Mouse (Mus musculus): ENCODE data around the gene Izumo4. TPM values are rescaled to one million over a fixed set of nuclear protein-coding genes. Genes with fewer than 3 reads are reported as not detected.
A peak's percentile ranks its signal among the peaks of the same experiment; 100 is the strongest.

Izumo4 gene
- polyA plus RNA-seq, 1 experiment from 2014 or later = 12.2 TPM

DNA sequence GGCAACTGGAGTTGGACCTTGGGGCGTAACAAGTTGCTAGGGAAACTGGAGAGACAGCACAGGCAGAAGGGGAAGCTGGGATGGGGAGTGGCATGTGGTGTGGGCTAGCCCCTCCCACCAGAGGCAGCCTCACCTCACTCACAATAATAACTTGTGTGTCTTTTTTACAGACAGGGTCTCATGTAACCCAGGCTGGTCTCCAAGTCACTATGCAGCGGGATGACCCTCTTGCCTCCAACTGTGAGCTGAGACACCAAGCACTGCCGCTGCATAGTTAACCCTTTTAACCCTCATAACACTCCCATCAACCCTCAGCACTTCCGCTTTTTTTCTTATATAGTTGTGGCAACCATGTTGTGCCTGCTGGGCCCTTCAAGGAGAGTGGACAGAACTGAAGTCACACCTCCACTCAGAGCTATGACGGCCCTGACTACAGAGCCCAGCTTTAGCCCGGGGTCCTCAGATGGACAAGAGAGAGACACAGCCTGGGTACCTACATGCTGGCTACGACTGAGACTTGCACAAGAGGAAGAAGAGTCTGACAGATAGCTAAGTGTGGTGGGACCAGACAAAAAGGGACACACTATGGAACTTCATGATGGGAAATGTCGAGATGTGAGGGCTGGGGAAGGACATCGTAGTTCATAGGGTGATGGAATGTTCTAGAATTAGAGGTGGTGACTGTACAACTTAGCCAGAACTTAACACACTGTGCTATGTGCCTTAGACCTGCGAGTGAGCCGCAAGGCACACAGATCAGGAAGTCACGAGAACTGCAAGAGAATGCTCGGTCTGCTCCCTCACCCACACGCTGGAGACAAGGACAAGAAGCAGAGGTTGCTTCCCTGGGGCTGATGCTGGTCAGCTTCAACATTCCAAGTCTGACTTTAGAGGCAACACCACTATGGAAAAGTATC, 9.5 kb upstream of the Izumo4 start:
- TF ChIP-seq CTCF (IDR thresholded peaks at IDR 0.05; ENCODE audit: low read depth) = no peak
- Histone ChIP-seq H3K4me1 (replicated peaks; ENCODE audit: control insufficient read depth, insufficient read depth, low read length) (no peaks in the 10 kb centered on the region), H3K36me3 (ENCODE audit: control insufficient read depth, insufficient read depth) (peaks cover 23% of the 10 kb centered on the region), H3K27ac (ENCODE audit: low read depth, low read length) (no peak overlapping the region), H3K9me3 (ENCODE audit: control insufficient read depth) (no peaks in the 10 kb centered on the region), H3K27me3 (replicated peaks; ENCODE audit: control insufficient read depth, insufficient read depth, low read length) (no peaks in the 10 kb centered on the region), H3K9ac (ENCODE audit: low read depth, low read length) (no peak overlapping the region), H3K4me3 (ENCODE audit: low read depth, low read length) (no peak overlapping the region), H3K4me2 (replicated peaks; ENCODE audit: low read depth) (no peak overlapping the region)
- WGBS = 80% methylated on average over 14 of the region's 14 CpGs
- no peak for ATAC-seq

DNA sequence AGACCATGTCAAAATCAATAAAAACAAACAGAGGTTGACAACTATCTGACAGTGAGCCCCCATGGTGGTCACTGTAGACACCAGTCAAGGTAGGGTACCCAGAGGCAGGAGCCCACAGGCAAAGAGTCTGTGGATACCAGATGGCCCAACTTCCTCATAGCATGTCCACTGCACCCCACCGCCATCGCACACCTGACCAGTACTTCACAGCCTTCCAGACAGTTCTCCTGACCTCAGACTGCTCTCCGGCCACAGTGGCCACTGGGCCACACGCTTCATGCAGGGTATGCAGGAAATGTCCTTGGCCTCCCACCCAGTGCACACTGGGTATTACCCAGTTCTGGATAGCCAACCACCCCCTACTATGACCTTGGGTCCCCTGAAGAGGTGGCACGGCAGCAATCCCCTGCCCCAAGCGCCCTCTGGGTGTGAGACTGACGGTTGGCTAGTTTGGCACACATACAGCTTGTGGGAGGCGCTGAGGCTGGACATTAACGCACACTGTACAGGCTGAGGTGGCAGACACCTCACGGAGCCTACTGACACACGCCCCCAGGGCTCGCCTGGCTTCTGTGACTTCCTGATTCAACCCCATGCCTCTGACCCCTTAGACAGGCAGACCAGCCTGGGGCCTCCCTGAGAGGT, 8.5 kb upstream of the Izumo4 start:
- Histone ChIP-seq H3K27ac (ENCODE audit: low read depth, low read length) (no peak overlapping the region), H3K4me3 (ENCODE audit: low read depth, low read length) (no peak overlapping the region), H3K4me1 (replicated peaks; ENCODE audit: control insufficient read depth, insufficient read depth, low read length) (no peaks in the 10 kb centered on the region), H3K36me3 (ENCODE audit: control insufficient read depth, insufficient read depth) (peaks cover 23% of the 10 kb centered on the region), H3K27me3 (replicated peaks; ENCODE audit: control insufficient read depth, insufficient read depth, low read length) (no peaks in the 10 kb centered on the region), H3K9me3 (ENCODE audit: control insufficient read depth) (no peaks in the 10 kb centered on the region), H3K9ac (ENCODE audit: low read depth, low read length) (peak overlapping the region; percentile 17; the same call in 1 of the 2 replicates), H3K4me2 (replicated peaks; ENCODE audit: low read depth) (no peak overlapping the region)
- ATAC-seq = no peak
- TF ChIP-seq CTCF (IDR thresholded peaks at IDR 0.05; ENCODE audit: low read depth) = no peak
- 85% methylated on average over 12 of the region's 12 CpGs for WGBS

- H3K4me1 ChIP-seq (replicated peaks; ENCODE audit: control insufficient read depth, insufficient read depth, low read length) = no peaks in the 10 kb centered on the region
- H3K27me3 ChIP-seq (replicated peaks; ENCODE audit: control insufficient read depth, insufficient read depth, low read length) = no peaks in the 10 kb centered on the region
- H3K4me3 ChIP-seq (ENCODE audit: low read depth, low read length) = no peak overlapping the region
- 92% methylated on average over 13 of the region's 13 CpGs for WGBS
- no peak for ATAC-seq
- H3K36me3 ChIP-seq (ENCODE audit: control insufficient read depth, insufficient read depth) = peaks cover 19% of the 10 kb centered on the region
- H3K4me2 ChIP-seq (replicated peaks; ENCODE audit: low read depth) = no peak overlapping the region
- peak overlapping the region; percentile 3; the same call in 1 of the 2 replicates for H3K27ac ChIP-seq (ENCODE audit: low read depth, low read length)
- no peak for TF ChIP-seq CTCF (IDR thresholded peaks at IDR 0.05; ENCODE audit: low read depth)
- no peak overlapping the region; the same call in 1 of the 2 replicates for H3K9ac ChIP-seq (ENCODE audit: low read depth, low read length)
- no peaks in the 10 kb centered on the region for H3K9me3 ChIP-seq (ENCODE audit: control insufficient read depth)
Measured at GRCm38 (mm10) chr10:80694159-80694938, 7.6 kb upstream of the Izumo4 start.

- no peak; the same call in 1 of the 2 replicates for ATAC-seq
- no peak overlapping the region for H3K9ac ChIP-seq (ENCODE audit: low read depth, low read length)
- no peaks in the 10 kb centered on the region for H3K9me3 ChIP-seq (ENCODE audit: control insufficient read depth)
- H3K27ac ChIP-seq (ENCODE audit: low read depth, low read length) = 0 out of 2 replicates have a peak overlapping the region, but pooled peaks have one; percentile 3
- WGBS = 52% methylated on average over 2 of the region's 2 CpGs
- no peak overlapping the region for H3K4me3 ChIP-seq (ENCODE audit: low read depth, low read length)
- H3K4me2 ChIP-seq (replicated peaks; ENCODE audit: low read depth) = no peak overlapping the region
- peaks cover 11% of the 10 kb centered on the region for H3K36me3 ChIP-seq (ENCODE audit: control insufficient read depth, insufficient read depth)
- no peak for TF ChIP-seq CTCF (IDR thresholded peaks at IDR 0.05; ENCODE audit: low read depth)
- no peaks in the 10 kb centered on the region for H3K4me1 ChIP-seq (replicated peaks; ENCODE audit: control insufficient read depth, insufficient read depth, low read length)
- no peaks in the 10 kb centered on the region for H3K27me3 ChIP-seq (replicated peaks; ENCODE audit: control insufficient read depth, insufficient read depth, low read length)
Measured at GRCm38 (mm10) chr10:80695186-80695585, 6.8 kb upstream of the Izumo4 start.

- 62% methylated on average over 10 of the region's 10 CpGs for WGBS
- H3K36me3 ChIP-seq (ENCODE audit: control insufficient read depth, insufficient read depth) = peaks cover 4% of the 10 kb centered on the region
- no peak overlapping the region for H3K4me3 ChIP-seq (ENCODE audit: low read depth, low read length)
- H3K4me1 ChIP-seq (replicated peaks; ENCODE audit: control insufficient read depth, insufficient read depth, low read length) = no peaks in the 10 kb centered on the region
- H3K9me3 ChIP-seq (ENCODE audit: control insufficient read depth) = no peaks in the 10 kb centered on the region
- no peak overlapping the region for H3K9ac ChIP-seq (ENCODE audit: low read depth, low read length)
- H3K27me3 ChIP-seq (replicated peaks; ENCODE audit: control insufficient read depth, insufficient read depth, low read length) = no peaks in the 10 kb centered on the region
- no peak for ATAC-seq
- no peak for TF ChIP-seq CTCF (IDR thresholded peaks at IDR 0.05; ENCODE audit: low read depth)
- no peak overlapping the region for H3K4me2 ChIP-seq (replicated peaks; ENCODE audit: low read depth)
- H3K27ac ChIP-seq (ENCODE audit: low read depth, low read length) = no peak overlapping the region; the same call in 1 of the 2 replicates
Measured at GRCm38 (mm10) chr10:80695801-80696501, 6.0 kb upstream of the Izumo4 start.
